Mouse (Mus musculus): ENCODE measurements at regions not wholly inside any gene's neighbourhood (a gene's known extent, or its start where the extent isn't known, plus 50 kb on each side); places are given as distances from the start of the nearest gene placed in this dataset.

DNA sequence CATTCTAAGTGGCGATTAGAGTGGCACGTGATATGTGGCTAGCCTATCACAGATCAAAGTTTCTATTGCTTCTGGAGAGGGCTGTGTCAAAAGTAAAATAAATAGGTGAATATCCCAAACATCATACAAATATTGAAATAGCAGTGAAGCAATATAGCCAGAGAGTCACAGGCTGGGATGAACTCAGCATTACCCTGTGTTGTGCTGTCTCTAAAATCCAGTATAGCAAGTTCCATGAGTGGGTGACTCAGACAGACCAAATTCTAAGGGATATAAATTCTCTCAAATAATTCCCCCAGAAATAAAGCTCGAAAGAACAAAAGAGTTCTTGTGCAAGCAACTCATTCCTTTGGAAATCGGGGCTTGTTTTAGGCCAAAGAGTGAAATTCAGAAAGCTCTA is 943.2 kb downstream of the Diaph3 start:
- no peak for TF ChIP-seq CTCF (conservative IDR thresholded peaks at IDR 0.05; ENCODE audit: low read length)
- no peak for TF ChIP-seq NANOG (IDR thresholded peaks at IDR 0.05; ENCODE audit: borderline replicate concordance, low read length)
- TF ChIP-seq POU5F1 (IDR thresholded peaks at IDR 0.05; ENCODE audit: borderline replicate concordance, low read length) = no peak

All from E14TG2a.4 (cell line).